Mouse (Mus musculus): ENCODE data around the gene Cntrob.

GRCm38 (mm10) chr11:69346441-69346840 is 22.9 kb upstream of the Cntrob start:
- TF ChIP-seq POLR2A (IDR thresholded peaks at IDR 0.05; ENCODE audit: borderline replicate concordance, low read depth, low read length) (no peak), CTCF (IDR thresholded peaks at IDR 0.05; ENCODE audit: low read depth, low read length) (no peak)

Data from bone marrow macrophage, adult 2 months (primary cell).